Mouse (Mus musculus): Measurements from ENCODE around the gene Defb29.

DNA sequence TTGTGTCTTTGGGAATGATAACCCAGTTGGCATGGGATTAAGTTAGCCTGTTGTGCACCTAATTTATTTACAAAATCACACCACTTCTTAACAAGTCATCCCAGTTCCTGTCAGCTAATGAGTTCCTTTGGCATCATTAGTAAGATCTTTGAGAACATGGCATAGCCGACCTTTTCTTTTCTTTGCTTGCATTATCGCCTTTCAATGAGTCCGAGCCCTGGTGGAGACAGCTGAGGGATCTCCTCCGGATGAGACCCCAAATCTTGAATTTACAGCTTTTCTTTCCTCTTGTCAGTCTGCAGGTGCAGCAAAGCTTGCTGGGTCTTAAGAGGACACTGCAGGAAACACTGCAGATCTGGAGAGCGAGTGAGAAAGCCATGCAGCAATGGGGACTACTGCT, 29.1 kb upstream of the Defb29 start, which contains the start of gene Gm17416:
- TF ChIP-seq CTCF (IDR thresholded peaks at IDR 0.05; ENCODE audit: low read depth) (no peak), EP300 (IDR thresholded peaks at IDR 0.05; ENCODE audit: low read depth) (no peak)
